Mouse (Mus musculus) lung, postnatal 0 days (tissue): ENCODE results near the gene Pbld2.

ENCODE experiments used
- CTCF ChIP-seq: IDR thresholded peaks from 2 replicates; pipeline ENCODE4 v1.5.1; 2016; ENCODE audit warnings: antibody characterized with exemption, mild to moderate bottlenecking
- EP300 ChIP-seq: IDR thresholded peaks from 2 replicates; pipeline ENCODE4 v1.6.1; 2016; ENCODE audit warnings: antibody characterized with exemption, mild to moderate bottlenecking, control low read depth

- TF ChIP-seq CTCF = no peak
- TF ChIP-seq EP300 = no peak
These were observed 33.0 kb downstream of the Pbld2 start for GRCm38 (mm10) chr10:63056966-63057750.
